Mouse (Mus musculus) megakaryocyte, embryonic 14.5 days (primary cell): ENCODE data around the gene Chrna9.

Source experiments
- FLI1 ChIP-seq: IDR thresholded peaks from 2 replicates; pipeline ENCODE4 v1.6.1; 2012; ENCODE audit warnings: low read length, inconsistent platforms, mixed read lengths
- GATA1 ChIP-seq: IDR thresholded peaks from 3 replicates; pipeline ENCODE4 v1.6.1; 2012; ENCODE audit warnings: mixed read lengths, low read length, inconsistent platforms, borderline replicate concordance

DNA sequence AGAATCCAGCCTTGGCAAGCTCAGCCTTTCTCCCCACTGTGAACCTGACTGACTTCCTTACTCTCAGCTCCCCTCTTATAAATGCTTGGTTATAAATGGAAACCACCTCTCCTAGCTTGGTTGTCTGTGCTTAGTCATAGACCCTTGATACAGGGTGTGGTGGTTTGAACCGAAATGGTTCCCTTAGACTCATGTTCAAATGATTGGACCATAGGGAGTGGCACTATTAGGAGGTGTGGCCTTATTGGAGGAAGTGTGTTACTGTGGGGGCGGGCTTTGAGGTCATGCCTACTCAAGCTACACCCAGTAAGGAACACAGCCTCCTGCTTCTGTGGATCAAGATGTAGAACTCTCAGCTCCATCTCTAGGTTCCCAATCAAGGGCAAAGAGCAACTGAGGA, 56.5 kb downstream of the Chrna9 start:
- TF ChIP-seq FLI1 (no peak), GATA1 (no peak)
